Mouse (Mus musculus) lung, embryonic 14.5 days (tissue): ENCODE results near the gene St3gal3. TPM values are rescaled to one million over a fixed set of nuclear protein-coding genes. Genes with fewer than 3 reads are reported as not detected.

Experiments used
- ATAC-seq: fragments of 200-750 bp; cut with Nextera tagmentation; 2 replicates; pipeline ENCODE4 v1.8.0; 2017; ENCODE audit warnings: mild to moderate bottlenecking, moderate TSS enrichment, moderate library complexity; ENCODE audit not compliant: insufficient read depth
- DNase-seq: peaks from one replicate; pipeline ENCODE4 v3.0.0-alpha.2; 2015
- H3K27ac ChIP-seq: fragments of 300-500 bp; sonication (generic); 2 replicates; pipeline ENCODE4 v1.5.1; 2014; ENCODE audit warnings: low read depth, mild to moderate bottlenecking, moderate library complexity
- H3K27me3 ChIP-seq: fragments of 300-500 bp; sonication (generic); 2 replicates; pipeline ENCODE4 v1.6.1; 2014; ENCODE audit warnings: low read length, control low read depth; ENCODE audit not compliant: insufficient read depth
- H3K36me3 ChIP-seq: fragments of 300-500 bp; sonication (generic); 2 replicates; pipeline ENCODE4 v1.6.1; 2014; ENCODE audit warnings: control low read depth; ENCODE audit not compliant: insufficient read depth
- H3K4me1 ChIP-seq: fragments of 300-500 bp; sonication (generic); 2 replicates; pipeline ENCODE4 v1.6.1; 2014; ENCODE audit warnings: antibody characterized with exemption, control low read depth; ENCODE audit not compliant: insufficient read depth
- H3K4me2 ChIP-seq: fragments of 300-500 bp; sonication (generic); 2 replicates; pipeline ENCODE4 v1.6.1; 2014; ENCODE audit warnings: mild to moderate bottlenecking
- H3K4me3 ChIP-seq: fragments of 300-500 bp; sonication (generic); 2 replicates; pipeline ENCODE4 v1.5.1; 2014; ENCODE audit warnings: low read depth, low read length
- H3K9ac ChIP-seq: fragments of 300-500 bp; sonication (generic); 2 replicates; pipeline ENCODE4 v1.6.1; 2014
- H3K9me3 ChIP-seq: fragments of 300-500 bp; sonication (generic); 2 replicates; pipeline ENCODE4 v1.6.1; 2016; ENCODE audit warnings: low read depth, low read length, control low read depth
- CTCF ChIP-seq: IDR thresholded peaks from 2 replicates; pipeline ENCODE4 v1.5.1; 2016; ENCODE audit warnings: antibody characterized with exemption, low read depth
- WGBS: fragments of 180-500 bp; shearing (Covaris S2); extraction: QIAGEN DNeasy Blood & Tissue Kit; methylation state at CpG from one replicate; pipeline ENCODE4 v1.1.7; 2014; 5-methylcytosine and 5-hydroxymethylcytosine counted together
- polyA plus RNA-seq: library from polyadenylated mRNA; unstranded; fragments of >200 nt; fragmentation: Nextera tagmentation; extraction: Ambion mirVana; gene quantifications from 2 replicates; pipeline ENCODE4 v1.2.1, GENCODE M21; 2014

St3gal3 gene
- polyA plus RNA-seq, 1 experiment from 2014 or later, result 6.3 TPM

GRCm38 (mm10) chr4:118117565-118117964 is 17.1 kb downstream of the St3gal3 start:
- ATAC-seq (no peak), DNase-seq (no peak)
- 91% methylated on average over 10 of the region's 10 CpGs for WGBS
- Histone ChIP-seq H3K4me2 (no peak overlapping the region), H3K4me3 (no peak overlapping the region), H3K27me3 (no peaks in the 10 kb centered on the region), H3K4me1 (no peaks in the 10 kb centered on the region), H3K9ac (no peak overlapping the region), H3K27ac (no peak overlapping the region), H3K9me3 (no peaks in the 10 kb centered on the region), H3K36me3 (no peaks in the 10 kb centered on the region)
- TF ChIP-seq CTCF, result no peak

- TF ChIP-seq CTCF, result no peak
- no peaks in the 10 kb centered on the region for H3K27me3 ChIP-seq
- H3K4me3 ChIP-seq, result no peak overlapping the region
- no peak overlapping the region for H3K27ac ChIP-seq
- DNase-seq (no peak), ATAC-seq (no peak)
- WGBS, result 85% methylated on average over 11 of the region's 11 CpGs
- no peaks in the 10 kb centered on the region for H3K4me1 ChIP-seq
- no peak overlapping the region for H3K4me2 ChIP-seq
- H3K9me3 ChIP-seq, result no peaks in the 10 kb centered on the region
- H3K9ac ChIP-seq, result no peak overlapping the region
- no peaks in the 10 kb centered on the region for H3K36me3 ChIP-seq
These were observed 18.6 kb downstream of the St3gal3 start for GRCm38 (mm10) chr4:118116098-118116497.

- no peak for TF ChIP-seq CTCF
- H3K4me3 ChIP-seq, result no peak overlapping the region
- no peaks in the 10 kb centered on the region for H3K9me3 ChIP-seq
- H3K27me3 ChIP-seq, result no peaks in the 10 kb centered on the region
- H3K36me3 ChIP-seq, result no peaks in the 10 kb centered on the region
- DNase-seq, result no peak
- no peak overlapping the region for H3K9ac ChIP-seq
- no peaks in the 10 kb centered on the region for H3K4me1 ChIP-seq
- H3K27ac ChIP-seq, result no peak overlapping the region
- H3K4me2 ChIP-seq, result no peak overlapping the region
- 76% methylated on average over 7 of the region's 7 CpGs for WGBS
- no peak for ATAC-seq
These were observed 19.6 kb downstream of the St3gal3 start for GRCm38 (mm10) chr4:118115132-118115531.

GRCm38 (mm10) chr4:118112601-118113000 is 22.1 kb downstream of the St3gal3 start:
- no peaks in the 10 kb centered on the region for H3K36me3 ChIP-seq
- no peak for DNase-seq

GRCm38 (mm10) chr4:118109649-118110048 is 25.1 kb downstream of the St3gal3 start:
- peak overlapping the region; percentile 39 for H3K27ac ChIP-seq
- DNase-seq (no peak), ATAC-seq (no peak)
- H3K9ac ChIP-seq, result no peak overlapping the region
- H3K9me3 ChIP-seq, result no peaks in the 10 kb centered on the region
- H3K4me2 ChIP-seq, result no peak overlapping the region
- WGBS, result 58% methylated on average over 13 of the region's 13 CpGs
- no peak overlapping the region for H3K4me3 ChIP-seq
- peaks cover 11% of the 10 kb centered on the region; the same call in 1 of the 2 replicates for H3K4me1 ChIP-seq
- no peaks in the 10 kb centered on the region for H3K36me3 ChIP-seq
- TF ChIP-seq CTCF, result no peak
- no peaks in the 10 kb centered on the region for H3K27me3 ChIP-seq

More at GRCm38 (mm10) chr4:118112601-118113000, 22.1 kb downstream of the St3gal3 start:
- no peaks in the 10 kb centered on the region for H3K27me3 ChIP-seq
- no peaks in the 10 kb centered on the region for H3K9me3 ChIP-seq
- no peak for TF ChIP-seq CTCF
- peaks cover 11% of the 10 kb centered on the region; the same call in 1 of the 2 replicates for H3K4me1 ChIP-seq
- H3K4me3 ChIP-seq, result no peak overlapping the region
- H3K27ac ChIP-seq, result no peak overlapping the region
- no peak overlapping the region; the same call in 1 of the 2 replicates for H3K9ac ChIP-seq
- H3K4me2 ChIP-seq, result no peak overlapping the region
- ATAC-seq, result no peak
- WGBS, result 63% methylated on average over 12 of the region's 12 CpGs

- ATAC-seq (peak; percentile 93), DNase-seq (peak; percentile 85)
- WGBS, result 17% methylated on average over 7 of the region's 7 CpGs
- peak overlapping the region; percentile 37 for H3K4me2 ChIP-seq
- peak overlapping the region; percentile 39 for H3K27ac ChIP-seq
- H3K4me3 ChIP-seq, result no peak overlapping the region
- H3K9ac ChIP-seq, result no peak overlapping the region
- H3K9me3 ChIP-seq, result no peaks in the 10 kb centered on the region
- TF ChIP-seq CTCF, result no peak
- H3K4me1 ChIP-seq, result peaks cover 11% of the 10 kb centered on the region; the same call in 1 of the 2 replicates
- no peaks in the 10 kb centered on the region for H3K36me3 ChIP-seq
- H3K27me3 ChIP-seq, result no peaks in the 10 kb centered on the region
These were observed 25.9 kb downstream of the St3gal3 start for GRCm38 (mm10) chr4:118108779-118109178.

- no peak for TF ChIP-seq CTCF
- WGBS, result 84% methylated on average over 3 of the region's 3 CpGs
These were observed 29.3 kb downstream of the St3gal3 start for GRCm38 (mm10) chr4:118105256-118106053.

More at GRCm38 (mm10) chr4:118105256-118106053, 29.3 kb downstream of the St3gal3 start:
- H3K36me3 ChIP-seq, result no peaks in the 10 kb centered on the region
- no peak overlapping the region for H3K4me2 ChIP-seq
- peaks cover 11% of the 10 kb centered on the region; the same call in 1 of the 2 replicates for H3K4me1 ChIP-seq
- H3K27me3 ChIP-seq, result no peaks in the 10 kb centered on the region
- no peak overlapping the region for H3K9ac ChIP-seq
- DNase-seq, result peak; percentile 74
- no peak for ATAC-seq
- H3K9me3 ChIP-seq, result no peaks in the 10 kb centered on the region
- no peak overlapping the region for H3K27ac ChIP-seq
- H3K4me3 ChIP-seq, result no peak overlapping the region
